Mouse (Mus musculus) C2C12 (cell line): ENCODE measurements around the gene Samd4b.

ENCODE experiments used
- CTCF ChIP-seq: IDR thresholded peaks from one replicate; pipeline ENCODE4 v1.5.1; 2011; ENCODE audit not compliant: control insufficient read depth, insufficient read depth, insufficient read length
- MAX ChIP-seq: IDR thresholded peaks from one replicate; pipeline ENCODE4 v1.6.1; 2011; ENCODE audit warnings: mild to moderate bottlenecking, control low read depth
- USF1 ChIP-seq: IDR thresholded peaks from one replicate; pipeline ENCODE4 v1.6.1; 2011; ENCODE audit warnings: low read depth, mild to moderate bottlenecking, control low read depth, moderate library complexity

DNA sequence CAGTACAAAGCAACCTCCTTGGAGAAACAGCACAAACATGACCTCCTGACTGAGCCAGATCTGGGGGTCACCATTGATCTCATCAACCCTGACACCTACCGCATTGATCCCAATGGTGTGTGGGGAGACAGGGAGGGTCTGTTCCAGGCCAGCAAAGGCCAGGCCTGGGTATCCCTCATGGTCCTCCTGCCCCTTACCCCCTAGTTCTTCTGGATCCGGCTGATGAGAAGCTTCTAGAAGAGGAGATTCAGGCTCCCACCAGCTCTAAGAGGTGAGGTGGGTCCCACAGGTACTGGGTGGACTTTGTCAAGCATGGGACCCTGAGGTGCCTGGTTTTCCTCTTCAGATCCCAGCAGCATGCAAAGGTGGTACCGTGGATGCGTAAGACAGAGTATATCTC lies 202.5 kb downstream of the Samd4b start:
- TF ChIP-seq MAX (no peak), USF1 (no peak), CTCF (no peak)
